Mouse (Mus musculus): ENCODE data around the gene Olfr844.

Gene Olfr844

DNA sequence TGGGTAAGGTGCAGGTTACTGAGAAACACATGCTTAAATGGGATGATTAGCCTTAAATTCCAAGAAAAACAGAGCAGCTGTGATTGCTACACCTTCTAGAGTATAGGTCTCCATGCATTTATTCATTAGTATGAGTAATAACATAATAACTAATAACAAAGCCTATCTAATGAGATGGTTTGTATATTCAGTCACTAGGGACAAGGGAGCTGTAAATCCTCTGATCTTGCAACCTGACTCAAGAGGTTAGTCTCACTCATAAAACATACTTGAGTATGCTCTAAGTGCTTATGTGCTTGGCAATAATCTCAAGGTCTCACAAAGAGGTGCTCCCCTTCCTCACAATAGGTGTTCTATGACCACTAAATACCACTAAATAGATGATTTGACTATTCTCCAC is at the start of gene Olfr844:
Gene Olfr844 (plus strand): TSS at position 301 of the 400 bp plus-strand sequence.

DNA sequence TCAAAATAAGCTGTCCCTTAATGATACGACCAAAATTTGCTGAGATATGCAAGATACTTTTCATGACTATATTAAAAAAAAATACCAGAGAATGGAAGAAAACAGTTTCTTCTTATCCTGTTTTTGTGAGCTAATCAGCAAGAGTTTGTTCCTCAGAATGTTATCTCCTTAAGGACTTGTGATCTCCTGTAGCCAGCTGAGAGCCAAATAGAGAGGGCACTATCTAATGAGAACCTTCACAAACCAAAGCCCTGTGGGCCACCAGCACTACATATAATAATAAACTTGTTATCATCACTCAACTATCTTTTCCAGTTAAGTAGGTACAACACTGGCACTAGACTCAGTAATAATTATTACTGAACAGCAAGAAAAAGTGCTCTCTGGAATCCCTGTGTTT is 20.0 kb downstream of the Olfr844 start, which contains the start of gene Olfr845:
Gene Olfr845 (plus strand): TSS at position 301 of the 400 bp plus-strand sequence.
- WGBS, result 78% methylated on average over 1 of the region's 1 CpGs

DNA sequence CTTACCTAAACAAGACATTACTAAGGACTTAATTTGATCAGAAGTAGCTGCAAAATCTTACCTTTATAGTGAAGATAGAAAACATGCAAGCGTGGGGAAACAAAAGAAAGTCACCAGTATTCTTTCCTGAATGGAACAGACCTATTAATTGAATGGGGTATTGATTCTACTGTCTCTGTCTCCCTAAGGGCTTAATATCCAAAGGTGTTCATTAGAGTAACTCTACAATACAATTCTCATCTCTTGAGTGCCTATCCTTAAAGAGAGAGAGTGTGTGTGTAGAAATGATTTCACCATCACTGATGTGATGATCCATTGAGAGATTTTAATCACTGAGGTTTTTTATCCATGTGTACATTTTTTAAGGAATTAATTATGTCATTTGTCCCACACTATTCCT is 47.8 kb downstream of the Olfr844 start, which contains the start of gene Olfr846:
Gene Olfr846 (minus strand): TSS at position 101 of the 400 bp plus-strand sequence.
- WGBS, result 22% methylated on average over 1 of the region's 1 CpGs
